Mouse (Mus musculus) common myeloid progenitor, adult 5-6 weeks (primary cell): ENCODE measurements around the gene Ric1. TPM values are rescaled to one million over a fixed set of nuclear protein-coding genes. Genes with fewer than 3 reads are reported as not detected.

Experiments
- ATAC-seq: replicated peaks from 2 replicates; pipeline ENCODE4 v1.8.0; 2016; ENCODE audit warnings: low read depth, mild to moderate bottlenecking, moderate TSS enrichment, inconsistent platforms; ENCODE audit not compliant: poor library complexity, severe bottlenecking
- total RNA-seq: library from RNA; stranded (forward); fragments of 200-1000, 187-1606 nt; gene quantifications from 2 replicates; pipeline ENCODE4 v1.2.3, GENCODE M21; 2017

The Ric1 gene
- total RNA-seq = 20.6 and 26.9 TPM in 2 replicates

GRCm38 (mm10) chr19:29521637-29522435, at the start of gene Ric1:
Gene Ric1, plus strand, starts transcription at chr19:29522282.
- ATAC-seq = peak; percentile 72

GRCm38 (mm10) chr19:29472424-29472823, 49.7 kb upstream of the Ric1 start:
- no peak for ATAC-seq

GRCm38 (mm10) chr19:29472946-29473345, 49.1 kb upstream of the Ric1 start:
- ATAC-seq = no peak

DNA sequence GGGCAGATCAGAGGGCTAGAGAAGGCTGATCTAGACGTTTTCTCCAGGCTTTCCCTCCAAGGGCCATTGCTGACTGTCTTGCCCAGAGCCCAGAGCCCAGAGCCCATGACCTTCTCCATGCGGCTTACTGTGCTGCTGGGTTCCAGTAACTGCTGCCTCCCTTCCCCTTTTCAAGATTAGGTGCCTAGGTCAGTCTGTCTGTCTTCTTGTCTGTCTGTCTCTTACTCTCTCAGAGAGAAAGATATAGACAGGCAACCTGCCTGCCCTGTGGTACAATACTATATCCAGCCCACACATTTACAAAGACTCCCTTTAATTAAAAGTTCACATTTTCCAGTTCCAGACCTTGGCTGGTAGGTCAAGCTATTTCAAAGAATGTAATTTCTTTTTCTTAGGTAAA, 47.3 kb upstream of the Ric1 start:
- no peak for ATAC-seq

GRCm38 (mm10) chr19:29475210-29475620, 46.9 kb upstream of the Ric1 start:
- ATAC-seq = no peak

DNA sequence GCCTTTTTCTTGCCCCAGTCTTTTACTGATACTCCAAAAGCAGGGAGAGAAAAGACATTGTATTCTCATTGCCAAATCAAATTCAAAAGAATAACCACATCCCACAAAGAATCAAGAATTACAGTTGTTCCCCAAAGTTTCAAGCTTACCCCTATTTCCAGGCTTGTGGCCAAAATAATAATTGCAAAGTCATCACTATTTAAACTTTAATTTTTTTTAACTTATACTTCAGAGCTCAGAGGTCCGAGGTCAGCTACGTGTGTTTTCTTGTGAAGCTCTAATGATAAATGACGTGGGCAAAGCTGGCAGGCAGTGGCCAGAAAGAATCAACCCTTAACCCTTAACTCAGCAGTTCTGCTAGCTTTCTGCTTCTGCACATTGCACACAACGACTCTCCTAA, 43.5 kb upstream of the Ric1 start:
- ATAC-seq = no peak

DNA sequence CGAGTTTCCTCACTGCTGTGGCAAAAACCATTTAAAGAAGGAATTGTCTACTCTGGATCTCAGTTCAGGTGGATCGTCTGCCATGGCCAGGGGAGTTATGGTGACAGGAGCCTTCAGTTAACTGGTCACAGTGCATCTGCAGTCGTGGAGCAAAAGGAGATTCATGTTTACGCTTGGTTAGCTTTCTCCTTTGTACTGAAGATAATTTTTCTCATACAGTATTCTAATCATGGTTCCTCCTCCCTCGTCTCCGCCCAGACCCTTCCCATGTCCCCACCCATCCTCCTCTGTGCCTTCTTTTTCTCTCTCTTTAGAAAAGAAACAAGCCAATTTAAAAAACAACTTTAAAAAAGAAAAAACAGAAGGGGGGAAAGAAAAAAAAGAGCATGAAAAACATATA, 40.5 kb upstream of the Ric1 start:
- ATAC-seq = no peak

DNA sequence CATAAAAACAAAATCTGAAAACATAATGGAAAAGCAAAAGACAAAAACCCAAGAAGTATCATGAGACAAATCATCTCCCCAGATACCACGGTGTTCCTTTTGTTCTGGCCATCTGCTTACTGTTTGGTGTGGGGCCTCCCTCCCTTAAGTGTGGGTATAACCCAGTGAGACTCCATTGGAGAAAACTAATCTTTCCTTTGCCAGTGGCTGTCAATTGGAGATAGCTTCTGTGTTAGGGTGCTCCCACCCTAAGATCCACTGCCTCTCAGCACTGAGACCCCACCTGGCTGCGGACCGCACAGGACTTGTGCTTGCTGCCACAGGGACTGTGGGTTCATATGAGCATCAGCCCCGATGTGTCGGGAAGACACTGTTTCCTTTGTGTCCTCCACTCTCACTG, 39.9 kb upstream of the Ric1 start:
- no peak for ATAC-seq

GRCm38 (mm10) chr19:29482637-29483036, 39.4 kb upstream of the Ric1 start:
- ATAC-seq = no peak

- ATAC-seq = no peak
Measured at GRCm38 (mm10) chr19:29483386-29483785, 38.7 kb upstream of the Ric1 start.

DNA sequence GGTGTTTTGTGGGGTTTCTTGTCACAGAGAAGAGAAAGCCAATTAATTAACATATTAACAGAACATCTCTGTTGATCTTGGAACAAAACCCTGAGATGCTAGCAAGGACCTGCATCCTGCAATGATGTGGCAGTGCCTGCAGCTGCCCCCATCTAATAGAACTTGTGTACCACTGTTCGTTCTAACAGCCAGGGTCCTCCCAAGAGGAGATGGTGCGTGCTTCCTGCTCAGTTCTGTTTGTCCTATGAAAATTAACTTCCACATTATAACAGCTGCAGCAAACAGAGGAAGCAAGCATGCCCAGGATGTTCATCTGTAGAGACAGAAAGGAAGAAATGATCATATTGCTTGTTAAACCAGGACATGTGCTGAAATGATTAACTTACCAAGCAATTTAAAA, 37.5 kb upstream of the Ric1 start:
- no peak for ATAC-seq

DNA sequence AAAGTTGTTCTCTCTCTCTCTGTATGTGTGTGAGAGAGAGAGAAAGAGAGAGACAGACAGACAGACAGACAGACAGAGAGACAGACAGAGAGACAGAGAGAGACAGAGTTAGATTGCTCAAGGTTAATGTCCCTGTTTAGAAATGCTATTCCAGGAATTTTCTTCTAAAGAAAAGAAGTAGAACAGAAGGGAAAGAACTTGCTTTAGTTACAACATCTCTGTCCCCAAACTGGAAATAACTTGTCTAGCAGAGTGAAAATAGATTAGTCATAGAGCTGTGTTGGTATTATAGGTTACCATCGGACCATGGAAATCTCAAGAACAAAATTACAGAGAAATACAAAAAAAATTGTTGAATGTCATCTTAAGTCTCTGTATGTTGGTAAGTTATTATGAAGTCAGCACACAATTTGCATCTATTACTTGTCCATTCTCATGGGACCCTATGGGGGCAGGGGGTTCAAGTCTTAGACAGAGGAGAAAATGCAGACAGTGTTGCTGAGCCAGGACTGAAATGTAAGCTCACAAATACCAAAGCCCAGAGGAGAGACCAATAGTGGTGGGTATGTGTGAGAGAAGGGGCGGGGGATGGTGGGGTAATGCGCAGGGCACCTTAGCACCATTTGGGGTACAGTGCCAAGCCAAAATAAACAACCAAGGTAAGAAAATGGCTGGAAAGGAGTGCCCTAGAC, 36.7 kb upstream of the Ric1 start:
- ATAC-seq = no peak

- ATAC-seq = peak; percentile 84
Measured at GRCm38 (mm10) chr19:29486545-29487206, 35.4 kb upstream of the Ric1 start.

GRCm38 (mm10) chr19:29487326-29488072, 34.6 kb upstream of the Ric1 start:
- no peak for ATAC-seq

DNA sequence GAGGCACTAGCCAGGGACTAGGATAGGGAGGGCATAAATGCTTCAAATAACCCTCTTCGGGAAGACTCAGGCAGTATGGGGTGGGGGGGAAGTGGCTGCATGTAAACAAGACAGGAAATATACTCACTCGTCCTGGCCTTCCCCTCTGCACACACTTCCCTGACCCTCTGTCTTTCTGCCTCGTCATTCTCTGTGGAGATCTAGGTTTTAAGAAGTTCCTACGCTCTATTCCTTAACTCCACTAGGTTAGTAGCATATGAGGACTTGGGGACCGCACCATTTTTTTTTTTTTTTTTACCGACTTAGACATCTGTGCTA, 34.0 kb upstream of the Ric1 start:
- ATAC-seq = peak; percentile 55

DNA sequence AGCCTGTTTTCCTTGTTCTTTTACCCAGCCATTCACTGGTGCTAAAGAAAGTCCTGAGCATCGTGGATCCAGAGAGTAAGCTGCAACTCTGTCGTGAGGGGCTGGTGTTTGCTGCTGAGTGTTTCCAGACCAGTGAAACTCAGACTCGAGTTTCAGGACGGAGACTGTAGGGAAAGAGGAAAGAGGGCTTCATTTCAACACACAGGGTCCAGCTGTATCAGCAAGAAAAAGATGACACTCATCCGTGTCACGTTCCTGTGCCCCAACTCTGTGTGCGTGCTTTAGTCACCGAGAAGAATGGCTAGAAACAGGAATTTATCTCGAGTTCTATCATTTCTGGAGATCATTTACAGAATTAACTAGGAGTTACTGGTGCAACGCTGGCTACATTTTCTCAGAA, 33.7 kb upstream of the Ric1 start:
- ATAC-seq = no peak

DNA sequence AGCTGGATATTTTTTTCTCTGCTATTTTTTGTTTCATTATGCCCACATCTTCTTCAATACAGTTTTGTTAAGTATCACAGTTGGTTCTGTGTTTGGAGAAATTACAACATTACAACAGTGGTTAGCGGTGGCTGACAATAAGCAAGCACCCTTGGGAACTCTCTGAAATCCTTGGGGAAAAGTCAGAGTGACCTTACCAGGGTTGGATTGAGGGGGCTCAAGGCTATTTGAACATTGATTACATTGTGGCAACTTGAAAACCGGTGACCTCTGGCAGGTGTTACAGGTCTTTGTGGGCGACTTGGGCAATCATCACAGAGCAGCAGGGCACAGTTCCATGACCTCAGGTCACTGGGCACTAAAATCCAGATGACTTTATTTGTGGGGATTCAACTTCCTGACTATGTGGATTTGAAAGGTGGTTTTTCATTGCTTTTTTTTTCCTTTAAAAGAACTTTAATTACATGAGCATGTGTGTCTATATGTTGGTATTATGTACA, 32.2 kb upstream of the Ric1 start:
- no peak for ATAC-seq

GRCm38 (mm10) chr19:29491467-29491866, 30.6 kb upstream of the Ric1 start:
- ATAC-seq = no peak

DNA sequence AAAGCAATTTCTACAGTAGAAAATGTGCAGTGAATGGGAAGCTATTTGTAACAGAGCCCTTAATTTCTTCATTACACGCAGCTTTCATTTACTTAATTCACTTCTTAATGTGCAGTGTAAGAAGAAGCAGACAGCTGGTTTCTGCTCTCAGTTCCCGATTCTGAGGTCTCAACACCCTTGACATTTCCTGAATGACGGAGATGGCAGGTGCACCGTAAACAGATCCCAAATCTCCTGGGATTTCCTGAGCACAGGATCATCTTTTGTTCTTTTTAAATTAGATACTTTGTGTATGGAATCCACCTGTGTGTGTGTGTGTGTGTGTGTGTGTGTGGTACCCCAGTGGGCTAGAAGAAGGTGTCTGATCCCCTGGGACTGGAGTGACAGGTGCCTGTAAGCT, 27.6 kb upstream of the Ric1 start:
- ATAC-seq = no peak

- no peak for ATAC-seq
Measured at GRCm38 (mm10) chr19:29496001-29496597, 26.0 kb upstream of the Ric1 start.
